Mouse (Mus musculus) urinary bladder, adult 2 months (tissue): ENCODE results near the gene Olfr1168. TPM values are rescaled to one million over a fixed set of nuclear protein-coding genes. Genes with fewer than 3 reads are reported as not detected.
"Not testable (repeated sequence)": the region's sequence is repeated elsewhere in the genome, so short reads cannot be mapped to it uniquely, and the experiment has no call there.

Source experiments
- DNase-seq: peaks from one replicate; pipeline ENCODE4 v3.0.0; 2022; ENCODE audit warnings: low spot score
- polyA plus RNA-seq: library from polyadenylated mRNA; depleted of rRNA; stranded (reverse); fragments of >200 nt; gene quantifications from 2 replicates; pipeline ENCODE4 v1.2.3, GENCODE M21; 2012; rRNA removed

Olfr1168 gene
- not detected in 2 replicates for polyA plus RNA-seq

GRCm38 (mm10) chr2:88181580-88181979 is at the start of gene Olfr1168:
Olfr1168 (plus strand) TSS chr2:88181880.
- DNase-seq: no peak

GRCm38 (mm10) chr2:88155093-88155492 is 26.6 kb upstream of the Olfr1168 start, which contains the start of gene Olfr1167:
Olfr1167 (minus strand) TSS chr2:88155193.
- not testable (repeated sequence) for DNase-seq

GRCm38 (mm10) chr2:88220784-88221183 is 39.1 kb downstream of the Olfr1168 start:
- DNase-seq: no peak

GRCm38 (mm10) chr2:88228234-88228633 is 46.6 kb downstream of the Olfr1168 start, which contains the start of gene Olfr1170:
Olfr1170 (minus strand) TSS chr2:88228334.
- no peak for DNase-seq

Other genes starting within 250 kb of the Olfr1168 start
- gene Olfr1155, start 236.7 kb upstream of the Olfr1168 start, polyA plus RNA-seq: not detected in 2 replicates
- gene Olfr1156, start 228.8 kb upstream of the Olfr1168 start, polyA plus RNA-seq: not detected in 2 replicates
- not detected in 2 replicates for gene Olfr1157, start 213.6 kb upstream of the Olfr1168 start, polyA plus RNA-seq
- not detected in 2 replicates for gene Olfr74, start 207.2 kb upstream of the Olfr1168 start, polyA plus RNA-seq
- gene Olfr1158, start 191.8 kb upstream of the Olfr1168 start, polyA plus RNA-seq: not detected in 2 replicates
- not detected in 2 replicates for gene Olfr1160, start 173.6 kb upstream of the Olfr1168 start, polyA plus RNA-seq
- gene Olfr1161, start 159.1 kb upstream of the Olfr1168 start, polyA plus RNA-seq: not detected in 2 replicates
- gene Olfr73, start 144.2 kb upstream of the Olfr1168 start, polyA plus RNA-seq: not detected in 2 replicates
- gene Olfr1162, start 130.8 kb upstream of the Olfr1168 start, polyA plus RNA-seq: not detected in 2 replicates
- gene Olfr1163, start 110.0 kb upstream of the Olfr1168 start, polyA plus RNA-seq: not detected in 2 replicates
- not detected in 2 replicates for gene Olfr1164, start 87.9 kb upstream of the Olfr1168 start, polyA plus RNA-seq
- gene Olfr1166, start 53.6 kb upstream of the Olfr1168 start, polyA plus RNA-seq: not detected in 2 replicates
- not detected in 2 replicates for gene Olfr1167, start 26.7 kb upstream of the Olfr1168 start, polyA plus RNA-seq
- gene Olfr1170, start 46.5 kb downstream of the Olfr1168 start, polyA plus RNA-seq: not detected in 2 replicates
- gene Olfr1173, start 98.0 kb downstream of the Olfr1168 start, polyA plus RNA-seq: not detected in 2 replicates
- gene Olfr1174-ps, start 133.3 kb downstream of the Olfr1168 start, polyA plus RNA-seq: not detected in 2 replicates
- not detected in 2 replicates for gene Olfr1175-ps, start 145.3 kb downstream of the Olfr1168 start, polyA plus RNA-seq
- not detected in 2 replicates for gene Olfr1176, start 154.8 kb downstream of the Olfr1168 start, polyA plus RNA-seq
- not detected in 2 replicates for gene Olfr1177-ps, start 164.6 kb downstream of the Olfr1168 start, polyA plus RNA-seq
- gene Olfr1178, start 205.2 kb downstream of the Olfr1168 start, polyA plus RNA-seq: not detected in 2 replicates
- not detected in 2 replicates for gene Olfr1179, start 224.6 kb downstream of the Olfr1168 start, polyA plus RNA-seq
- not detected in 2 replicates for gene Olfr1180, start 237.3 kb downstream of the Olfr1168 start, polyA plus RNA-seq
- not detected in 2 replicates for gene Olfr1181, start 244.3 kb downstream of the Olfr1168 start, polyA plus RNA-seq